Mouse (Mus musculus): ENCODE data around the gene Wwc1.
"Not testable (repeated sequence)": the region's sequence is repeated elsewhere in the genome, so short reads cannot be mapped to it uniquely, and the experiment has no call there.

Gene Wwc1

GRCm38 (mm10) chr11:35834022-35834760, 146.1 kb downstream of the Wwc1 start, which contains the start of gene Rars:
TSS of gene Rars (minus strand) at chr11:35834506.
- peak; percentile 71 for DNase-seq (ENCODE audit: low spot score)

DNA sequence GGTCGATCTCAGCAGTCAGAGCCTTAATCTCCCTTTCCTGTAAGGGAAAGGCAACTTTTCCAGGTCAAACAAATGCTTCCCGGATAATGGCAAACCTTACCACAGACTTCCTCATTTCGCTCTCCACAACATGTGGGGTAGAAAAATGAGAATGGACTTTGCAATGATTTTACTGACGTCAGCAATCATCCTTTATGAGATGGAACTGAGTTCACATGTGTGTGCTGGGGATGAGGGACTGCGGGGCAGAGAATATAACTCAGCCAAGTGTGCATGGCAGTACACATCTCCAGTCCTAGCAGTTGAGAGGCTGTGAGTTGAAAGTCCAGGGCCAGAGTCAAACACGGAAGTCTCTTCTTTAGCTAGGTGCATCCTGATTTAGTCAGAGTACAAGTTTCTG, 147.1 kb downstream of the Wwc1 start:
- no peak for DNase-seq (ENCODE audit: low spot score)

- DNase-seq (ENCODE audit: low spot score): no peak
Measured at GRCm38 (mm10) chr11:35832139-35832538, 148.2 kb downstream of the Wwc1 start.

DNA sequence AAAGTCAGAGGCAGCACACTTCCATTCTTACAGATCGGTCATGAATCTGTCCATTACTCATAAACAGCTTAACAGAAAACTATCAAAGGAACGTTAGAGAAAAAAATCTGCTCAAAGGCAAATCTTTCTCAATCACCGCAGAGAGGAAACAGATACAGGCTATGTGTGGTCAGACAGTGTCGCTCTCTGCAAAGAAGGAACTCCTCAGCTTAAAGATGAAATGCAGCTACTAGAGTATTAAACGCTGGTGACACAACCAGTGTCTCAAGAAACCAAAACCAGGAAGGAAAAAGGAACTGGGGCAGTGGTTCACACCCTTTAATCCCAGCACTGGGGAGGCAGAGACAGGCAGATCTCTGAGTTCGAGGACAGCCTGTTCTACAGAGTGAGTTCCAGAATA, 152.6 kb downstream of the Wwc1 start:
- no peak for DNase-seq (ENCODE audit: low spot score)

DNA sequence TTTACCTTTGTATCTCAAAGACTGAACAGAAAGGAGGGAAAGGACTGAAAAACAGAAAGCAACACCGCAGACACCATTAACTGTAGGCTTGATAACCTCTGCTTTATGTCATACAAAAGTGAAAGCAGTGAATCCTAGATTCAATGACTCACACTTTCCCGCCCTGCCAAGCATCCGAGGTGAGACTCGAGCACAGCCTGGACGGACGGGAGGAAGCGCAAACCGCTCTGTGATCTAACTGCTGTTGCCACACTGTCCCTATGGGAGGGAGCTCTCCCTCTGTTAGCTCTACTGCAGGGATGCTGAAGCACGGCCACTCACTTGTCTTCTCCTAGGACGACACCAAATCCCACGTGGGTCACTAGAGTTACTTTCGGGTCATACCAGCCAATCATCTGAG, 164.0 kb downstream of the Wwc1 start:
- no peak for DNase-seq (ENCODE audit: low spot score)

DNA sequence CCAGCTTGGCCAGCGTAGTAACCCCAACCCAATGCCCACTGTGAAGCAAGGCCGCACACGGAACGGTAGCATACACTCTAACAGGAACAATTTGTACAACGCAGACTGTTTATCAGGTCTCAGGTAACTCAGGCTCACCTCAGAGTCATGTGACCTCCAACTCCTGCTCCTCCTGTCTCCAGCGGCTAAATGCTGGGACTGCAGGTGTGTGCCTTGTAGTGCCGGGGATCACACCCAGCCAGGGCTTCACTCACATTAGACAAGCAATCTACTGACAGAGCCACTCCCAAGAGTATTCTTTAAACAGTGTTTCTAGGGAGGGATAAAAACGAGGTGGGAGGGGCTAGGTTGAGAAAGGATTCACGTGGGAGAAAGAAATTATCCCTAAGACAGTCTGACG, 168.9 kb downstream of the Wwc1 start:
- DNase-seq (ENCODE audit: low spot score): no peak

- no peak for DNase-seq (ENCODE audit: low spot score)
Measured at GRCm38 (mm10) chr11:35801332-35801731, 179.0 kb downstream of the Wwc1 start.

DNA sequence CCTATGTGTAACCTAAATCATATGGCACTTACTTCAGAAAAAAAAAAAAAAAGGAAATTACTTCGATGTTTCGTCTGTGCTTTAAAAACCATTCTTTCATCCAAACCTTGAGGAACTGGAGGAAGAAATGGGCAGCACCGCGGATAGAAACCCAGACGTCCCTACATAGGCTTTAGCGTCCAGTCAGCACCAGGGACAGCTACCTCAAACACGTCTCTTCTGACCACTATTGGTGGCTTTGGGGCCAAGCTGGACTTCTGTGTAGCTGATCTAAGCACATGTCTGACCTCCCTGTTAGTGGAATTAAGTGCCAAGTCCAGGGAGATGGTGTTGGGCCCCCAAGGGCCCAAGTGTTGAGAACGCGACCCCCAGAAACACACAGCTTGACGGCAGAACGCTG, 181.5 kb downstream of the Wwc1 start, which contains the start of gene Fbll1:
Gene Fbll1, minus strand, starts transcription at position 11 of the 400 bp plus-strand sequence.
- DNase-seq (ENCODE audit: low spot score): no peak

- no peak for DNase-seq (ENCODE audit: low spot score)
Measured at GRCm38 (mm10) chr11:35798495-35798820, 181.9 kb downstream of the Wwc1 start.

GRCm38 (mm10) chr11:35797751-35798494, 182.4 kb downstream of the Wwc1 start:
- no peak for DNase-seq (ENCODE audit: low spot score)

DNA sequence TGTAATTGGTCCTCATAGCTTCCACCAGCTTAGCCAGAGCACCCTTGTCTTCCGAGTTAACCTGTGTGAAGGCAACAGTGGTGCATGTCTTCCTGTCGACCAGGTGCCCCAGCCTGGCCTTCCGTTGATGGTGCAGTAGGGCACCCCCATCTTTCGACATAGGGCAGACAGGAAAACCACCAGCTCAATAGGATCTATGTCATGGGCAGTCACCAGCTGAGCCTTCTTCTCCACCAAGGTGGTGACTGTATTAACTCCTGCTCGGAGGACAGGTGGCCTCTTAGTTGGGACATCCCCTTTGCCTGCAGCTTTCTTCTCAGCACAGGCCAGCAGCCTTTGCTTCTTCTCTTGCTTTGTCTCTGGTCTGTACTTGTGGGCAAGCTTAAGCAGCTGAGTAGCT, 187.5 kb downstream of the Wwc1 start:
- DNase-seq (ENCODE audit: low spot score): not testable (repeated sequence)

DNA sequence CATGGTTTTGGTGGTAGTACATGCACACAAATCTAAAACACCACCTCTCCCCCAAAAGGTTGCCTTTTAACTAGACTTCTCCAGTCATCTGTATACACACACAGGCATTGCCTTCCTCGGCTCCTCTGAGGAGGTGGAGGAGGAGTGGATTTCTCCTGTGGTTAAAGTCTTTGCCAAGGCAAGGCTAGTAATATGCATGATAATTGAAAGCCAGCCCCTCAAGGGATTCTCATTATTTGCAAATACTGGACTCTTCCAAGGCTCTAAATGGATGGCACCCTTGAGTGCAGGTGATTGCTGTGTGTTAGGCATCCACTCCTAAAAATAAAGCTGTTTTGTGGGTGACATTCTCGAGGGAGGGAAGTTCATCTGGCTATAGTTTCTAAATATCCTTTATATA, 191.9 kb downstream of the Wwc1 start:
- DNase-seq (ENCODE audit: low spot score): no peak

Measured in urinary bladder, postnatal 10 days (tissue).